Mouse (Mus musculus) stomach, postnatal 0 days (tissue): Measurements from ENCODE around the gene Rnf2.

Experiments used
- CTCF ChIP-seq: IDR thresholded peaks from 2 replicates; pipeline ENCODE4 v1.5.1; 2016; ENCODE audit warnings: antibody characterized with exemption, low read depth, mild to moderate bottlenecking, moderate library complexity
- EP300 ChIP-seq: optimal IDR thresholded peaks from 2 replicates; pipeline ENCODE3; 2016; ENCODE audit warnings: antibody characterized with exemption

- TF ChIP-seq CTCF (peak; percentile 48), EP300 (no peak)
Measured at GRCm38 (mm10) chr1:151461265-151461664, 39.5 kb downstream of the Rnf2 start.
